Mouse (Mus musculus) C2C12 (cell line): Measurements from ENCODE around the gene Thbd. TPM values are rescaled to one million over a fixed set of nuclear protein-coding genes. Genes with fewer than 3 reads are reported as not detected.
A peak's percentile ranks its signal among the peaks of the same experiment; 100 is the strongest.

Source experiments
- H3K27me3 ChIP-seq: one replicate; pipeline ENCODE4 v1.6.1; 2011; ENCODE audit not compliant: control insufficient read depth, insufficient read depth, insufficient read length
- H3K36me3 ChIP-seq: one replicate; pipeline ENCODE4 v1.6.1; 2011; ENCODE audit not compliant: control insufficient read depth, insufficient read depth
- H3K4me3 ChIP-seq: one replicate; pipeline ENCODE4 v1.5.1; 2011; ENCODE audit warnings: mild to moderate bottlenecking, control low read depth; ENCODE audit not compliant: poor library complexity, insufficient read depth, severe bottlenecking
- H3K79me2 ChIP-seq: one replicate; pipeline ENCODE4 v1.6.1; 2011; ENCODE audit not compliant: control insufficient read depth, insufficient read depth
- H3K79me3 ChIP-seq: one replicate; pipeline ENCODE4 v1.6.1; 2011; ENCODE audit warnings: low read depth, control low read depth
- H3ac ChIP-seq: one replicate; pipeline ENCODE3; 2011; ENCODE audit warnings: low read depth; ENCODE audit not compliant: control insufficient read depth, insufficient read length
- CEBPB ChIP-seq: IDR thresholded peaks from one replicate; pipeline ENCODE4 v1.6.1; 2011; ENCODE audit warnings: low read depth, mild to moderate bottlenecking, control low read depth, moderate library complexity
- CTCF ChIP-seq: IDR thresholded peaks from one replicate; pipeline ENCODE4 v1.5.1; 2011; ENCODE audit not compliant: control insufficient read depth, insufficient read depth, insufficient read length
- FOSL1 ChIP-seq: IDR thresholded peaks from one replicate; pipeline ENCODE4 v1.8.0; 2011; ENCODE audit warnings: mild to moderate bottlenecking, low read length; ENCODE audit not compliant: poor library complexity, insufficient read depth, severe bottlenecking
- MAX ChIP-seq: IDR thresholded peaks from one replicate; pipeline ENCODE4 v1.6.1; 2011; ENCODE audit warnings: mild to moderate bottlenecking, control low read depth
- MYOD1 ChIP-seq: IDR thresholded peaks from one replicate; pipeline ENCODE4 v1.6.1; 2011; ENCODE audit warnings: low read depth; ENCODE audit not compliant: control insufficient read depth, insufficient read length
- MYOG ChIP-seq: IDR thresholded peaks from one replicate; pipeline ENCODE4 v1.6.1; 2011; ENCODE audit not compliant: control insufficient read depth, insufficient read length; ENCODE audit errors: extremely low read depth
- USF1 ChIP-seq: IDR thresholded peaks from one replicate; pipeline ENCODE4 v1.6.1; 2011; ENCODE audit warnings: low read depth, mild to moderate bottlenecking, control low read depth, moderate library complexity
- polyA plus RNA-seq: library from polyadenylated mRNA; unstranded; fragments of >200 nt; fragmentation: generic; extraction: Trizol; gene quantifications from one replicate; pipeline ENCODE4 v1.2.1, GENCODE M21; 2012; ENCODE audit warnings: missing spikeins

The Thbd gene
- polyA plus RNA-seq, 1 experiment = 4.2 TPM

DNA sequence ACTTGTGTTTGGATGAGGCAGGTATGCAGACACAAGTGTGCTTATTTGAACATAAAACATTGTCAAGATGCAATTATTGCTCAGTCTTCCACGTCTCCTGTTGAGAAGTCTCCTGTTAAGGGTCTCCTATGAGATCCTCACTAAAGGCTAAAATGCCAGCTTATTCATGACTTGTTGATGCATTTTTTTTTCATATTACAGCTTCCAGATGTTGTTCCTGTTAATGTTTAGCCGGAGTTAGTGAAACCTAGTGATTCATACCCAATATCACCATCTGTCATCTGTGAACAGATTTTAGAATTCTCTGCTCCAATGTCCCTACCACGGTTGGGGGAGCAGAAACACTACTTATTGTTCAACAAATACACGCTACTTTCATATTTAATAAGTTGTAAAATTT lies 23.0 kb upstream of the Thbd start:
- no peak overlapping the region for H3K4me3 ChIP-seq
- no peaks in the 10 kb centered on the region for H3K79me3 ChIP-seq
- H3ac ChIP-seq = no peak overlapping the region
- TF ChIP-seq MAX = no peak
- TF ChIP-seq USF1 = no peak
- TF ChIP-seq FOSL1 = no peak
- TF ChIP-seq MYOD1 = no peak
- TF ChIP-seq CEBPB = no peak
- TF ChIP-seq CTCF = no peak
- no peak for TF ChIP-seq MYOG
- no peaks in the 10 kb centered on the region for H3K36me3 ChIP-seq
- H3K79me2 ChIP-seq = no peaks in the 10 kb centered on the region
- H3K27me3 ChIP-seq = no peaks in the 10 kb centered on the region

- Histone ChIP-seq H3K36me3 (no peaks in the 10 kb centered on the region), H3K4me3 (no peak overlapping the region), H3K79me2 (no peaks in the 10 kb centered on the region), H3ac (no peak overlapping the region), H3K79me3 (no peaks in the 10 kb centered on the region), H3K27me3 (no peaks in the 10 kb centered on the region)
- no peak for TF ChIP-seq MAX
- peak; percentile 13 for TF ChIP-seq CEBPB
Observed at GRCm38 (mm10) chr2:148429001-148429505, 21.1 kb upstream of the Thbd start.

DNA sequence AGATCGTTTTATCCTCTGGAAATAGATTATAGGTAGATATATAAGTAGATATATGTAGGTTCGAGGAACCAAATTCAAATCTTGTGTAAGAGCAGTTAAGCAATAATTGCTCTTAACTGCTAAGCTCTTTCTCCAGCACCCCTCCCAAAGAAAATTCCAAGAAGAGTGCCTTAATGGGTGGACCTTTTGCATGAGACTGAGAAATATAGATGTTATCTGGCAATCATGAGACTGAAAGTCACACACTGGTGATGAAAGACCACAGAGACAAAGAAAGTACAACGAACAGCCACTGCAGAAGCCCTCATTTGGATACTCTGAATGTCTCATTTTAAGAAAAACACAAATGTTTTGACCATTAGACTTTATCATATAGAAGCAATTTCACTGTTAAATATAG lies 20.5 kb upstream of the Thbd start:
- H3K36me3 ChIP-seq = no peaks in the 10 kb centered on the region
- no peak overlapping the region for H3K4me3 ChIP-seq
- TF ChIP-seq MYOG (no peak), FOSL1 (no peak), CEBPB (no peak), CTCF (no peak), MAX (no peak), MYOD1 (no peak)
- H3ac ChIP-seq = no peak overlapping the region
- H3K27me3 ChIP-seq = no peaks in the 10 kb centered on the region
- H3K79me3 ChIP-seq = no peaks in the 10 kb centered on the region
- no peaks in the 10 kb centered on the region for H3K79me2 ChIP-seq

DNA sequence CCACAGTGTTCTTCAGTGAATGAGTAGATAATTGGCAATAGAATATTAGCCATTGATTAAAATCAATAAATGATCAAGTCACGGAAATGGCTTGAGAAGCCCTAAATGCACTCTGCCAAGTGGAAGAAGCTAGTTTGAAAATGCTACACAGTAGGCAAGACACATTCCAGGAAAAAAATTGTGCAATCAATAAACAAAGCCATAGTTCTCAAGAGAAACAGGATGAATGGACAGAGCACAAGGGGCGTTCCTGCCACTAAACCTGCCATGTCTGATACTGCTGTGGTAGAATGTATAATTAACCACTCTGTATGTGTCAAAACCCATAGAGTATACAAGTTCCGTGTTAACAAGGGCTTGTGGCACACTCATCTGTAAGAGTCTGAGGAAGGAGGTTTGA lies 19.6 kb upstream of the Thbd start:
- H3K27me3 ChIP-seq = no peaks in the 10 kb centered on the region

GRCm38 (mm10) chr2:148425709-148426382 lies 17.9 kb upstream of the Thbd start:
- TF ChIP-seq FOSL1 = no peak
- no peak for TF ChIP-seq MAX
- TF ChIP-seq CTCF = no peak
- no peak for TF ChIP-seq MYOG
- TF ChIP-seq USF1 = peak; percentile 66
- TF ChIP-seq CEBPB = no peak
- Histone ChIP-seq H3ac (no peak overlapping the region), H3K27me3 (no peaks in the 10 kb centered on the region), H3K79me2 (no peaks in the 10 kb centered on the region), H3K36me3 (no peaks in the 10 kb centered on the region), H3K79me3 (no peaks in the 10 kb centered on the region), H3K4me3 (no peak overlapping the region)

More for the DNA sequence above, 19.6 kb upstream of the Thbd start:
- no peaks in the 10 kb centered on the region for H3K79me3 ChIP-seq
- no peak overlapping the region for H3K4me3 ChIP-seq
- H3K79me2 ChIP-seq = no peaks in the 10 kb centered on the region
- no peak overlapping the region for H3ac ChIP-seq
- H3K36me3 ChIP-seq = no peaks in the 10 kb centered on the region
- no peak for TF ChIP-seq FOSL1
- peak; percentile 39 for TF ChIP-seq CEBPB
- no peak for TF ChIP-seq CTCF
- no peak for TF ChIP-seq MYOD1
- no peak for TF ChIP-seq MYOG

DNA sequence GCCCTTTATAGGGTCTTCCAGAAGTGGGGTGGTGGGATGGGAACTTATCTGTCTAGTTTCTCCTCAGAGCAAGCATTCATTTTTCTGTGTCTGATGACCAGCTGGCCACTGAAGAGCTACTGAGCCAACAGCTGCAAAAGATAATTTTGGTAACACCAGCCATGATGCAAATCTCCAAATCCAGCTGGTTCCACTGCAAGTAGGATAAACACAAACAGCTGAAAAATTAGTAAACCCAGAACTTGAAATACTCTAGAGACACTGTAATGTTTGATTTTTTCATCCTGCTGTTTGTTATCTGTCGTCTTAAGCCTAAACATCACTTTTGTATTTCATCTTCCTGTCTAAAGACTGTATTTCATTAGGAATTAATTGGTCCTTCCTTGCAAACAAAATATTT lies 13.7 kb upstream of the Thbd start:
- H3K27me3 ChIP-seq = no peaks in the 10 kb centered on the region
- H3ac ChIP-seq = no peak overlapping the region
- TF ChIP-seq MYOD1 (peak; percentile 79), FOSL1 (no peak)
- no peaks in the 10 kb centered on the region for H3K79me2 ChIP-seq
- H3K79me3 ChIP-seq = no peaks in the 10 kb centered on the region
- no peaks in the 10 kb centered on the region for H3K36me3 ChIP-seq
- H3K4me3 ChIP-seq = no peak overlapping the region
